Comparison of ENCODE assay signal across 17 mouse cellular contexts in genomic region chr8:47383632-47384031, GRCm38 (mm10).
"Had no signal": no experiment of that assay in that cellular context is flagged by ENCODE, and none has a peak within 500 bp of the region (broad histone marks: within the 10 kb centered on the region; RNA-seq: fewer than 3 reads in every experiment).

No protein-coding gene starts in this region.

- H3K4me3 ChIP-seq: liver, embryonic 13.5 days; liver, embryonic 15.5 days; lung, embryonic 15.5 days; megakaryocyte, embryonic 14.5 days; midbrain, embryonic 12.5 days; neural tube, embryonic 12.5 days; stomach, embryonic 15.5 days had no signal

- H3K36me3 ChIP-seq: liver, embryonic 13.5 days; liver, embryonic 15.5 days; lung, embryonic 15.5 days; midbrain, embryonic 12.5 days; neural tube, embryonic 12.5 days; stomach, embryonic 15.5 days had no signal

- H3K4me1 ChIP-seq: liver, embryonic 13.5 days; liver, embryonic 15.5 days; megakaryocyte, embryonic 14.5 days; stomach, embryonic 15.5 days had no signal

- DNase-seq: liver, embryonic 13.5 days; liver, postnatal 0 days; lung, adult 2 months; lung, postnatal 14 days; lung, postnatal 4 days; right cerebral cortex, postnatal 14 days; thymus, adult 2 months; thymus, postnatal 25 days; thymus, postnatal 4 days had no signal

- H3K27ac ChIP-seq: liver, embryonic 13.5 days; liver, embryonic 15.5 days; lung, embryonic 15.5 days; midbrain, embryonic 12.5 days; neural tube, embryonic 12.5 days; stomach, embryonic 15.5 days; stomach, postnatal 0 days had no signal

- H3K27me3 ChIP-seq: liver, embryonic 13.5 days; liver, embryonic 15.5 days; lung, embryonic 15.5 days; megakaryocyte, embryonic 14.5 days; midbrain, embryonic 12.5 days; neural tube, embryonic 12.5 days; stomach, embryonic 15.5 days had no signal

- ATAC-seq: liver, postnatal 0 days; lung, postnatal 0 days had no signal

- H3K9ac ChIP-seq: liver, embryonic 13.5 days; liver, embryonic 15.5 days; liver, postnatal 0 days; lung, embryonic 15.5 days; midbrain, embryonic 12.5 days; neural tube, embryonic 12.5 days; stomach, embryonic 15.5 days had no signal

- H3K4me2 ChIP-seq: liver, embryonic 13.5 days; liver, embryonic 15.5 days; lung, embryonic 15.5 days; midbrain, embryonic 12.5 days; neural tube, embryonic 12.5 days; stomach, embryonic 15.5 days had no signal

- H3K9me3 ChIP-seq: liver, embryonic 13.5 days; liver, embryonic 15.5 days; lung, embryonic 15.5 days; midbrain, embryonic 12.5 days; neural tube, embryonic 12.5 days; stomach, embryonic 15.5 days had no signal
